Mouse (Mus musculus) left cerebral cortex, postnatal 25 days (tissue): ENCODE results near the gene Dnajb13. TPM values are rescaled to one million over a fixed set of nuclear protein-coding genes. Genes with fewer than 3 reads are reported as not detected.

Experiments
- DNase-seq, 2 experiments: peaks; one replicate each; pipeline ENCODE4 v3.0.0; 2022; ENCODE audit warnings: low spot score in 2 of 2, mixed read lengths in 1 of 2
- intact Hi-C: fragments of 180-260 bp; cut with DNase I; formaldehyde crosslinking; loops from one replicate; pipeline ENCODE4 v1.15.1; 2025
- total RNA-seq, 2 experiments: library from RNA; stranded (reverse); gene quantifications; 2 replicates each; pipeline ENCODE4 v1.2.3; 2021

The Dnajb13 gene
- total RNA-seq, 2 experiments from 2014 or later: 0.25 to 0.60 TPM

DNA sequence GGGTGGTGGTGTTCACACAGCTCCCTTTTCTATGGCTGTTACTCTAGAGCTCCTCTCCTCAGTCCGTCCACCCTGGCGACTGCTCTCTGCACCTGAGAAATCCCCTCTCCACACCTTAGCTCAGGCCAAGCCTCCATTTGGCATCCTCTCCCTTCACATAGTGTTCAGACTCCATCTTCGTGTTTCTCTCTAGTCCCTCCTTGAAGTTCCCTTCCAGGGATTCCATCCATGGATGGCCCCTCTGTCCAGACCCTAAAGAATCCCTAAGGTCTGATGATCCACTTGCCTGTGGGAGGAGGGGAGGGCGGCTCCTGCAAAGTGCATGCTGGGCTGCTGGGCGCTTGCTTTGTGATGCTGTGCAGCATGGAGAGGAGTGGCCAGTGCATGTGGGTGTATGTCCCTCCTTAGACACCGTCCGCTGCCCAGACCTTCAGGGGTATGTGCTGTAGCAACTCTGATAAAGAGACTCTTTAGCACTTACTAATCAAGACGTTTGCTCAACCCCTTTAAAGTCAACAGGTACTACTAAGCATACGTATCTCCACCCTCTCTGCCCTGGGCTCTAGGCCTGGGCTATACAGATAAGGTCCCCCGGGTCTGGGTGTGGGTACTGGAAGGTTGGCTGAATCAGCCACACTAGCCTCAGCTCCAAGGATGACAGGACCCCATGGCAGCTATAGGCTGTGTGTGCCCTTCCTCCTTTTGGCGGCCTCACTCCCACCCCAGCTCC lies 47.8 kb downstream of the Dnajb13 start:
- DNase-seq: no peak
- intact Hi-C loops: no loop called here

DNA sequence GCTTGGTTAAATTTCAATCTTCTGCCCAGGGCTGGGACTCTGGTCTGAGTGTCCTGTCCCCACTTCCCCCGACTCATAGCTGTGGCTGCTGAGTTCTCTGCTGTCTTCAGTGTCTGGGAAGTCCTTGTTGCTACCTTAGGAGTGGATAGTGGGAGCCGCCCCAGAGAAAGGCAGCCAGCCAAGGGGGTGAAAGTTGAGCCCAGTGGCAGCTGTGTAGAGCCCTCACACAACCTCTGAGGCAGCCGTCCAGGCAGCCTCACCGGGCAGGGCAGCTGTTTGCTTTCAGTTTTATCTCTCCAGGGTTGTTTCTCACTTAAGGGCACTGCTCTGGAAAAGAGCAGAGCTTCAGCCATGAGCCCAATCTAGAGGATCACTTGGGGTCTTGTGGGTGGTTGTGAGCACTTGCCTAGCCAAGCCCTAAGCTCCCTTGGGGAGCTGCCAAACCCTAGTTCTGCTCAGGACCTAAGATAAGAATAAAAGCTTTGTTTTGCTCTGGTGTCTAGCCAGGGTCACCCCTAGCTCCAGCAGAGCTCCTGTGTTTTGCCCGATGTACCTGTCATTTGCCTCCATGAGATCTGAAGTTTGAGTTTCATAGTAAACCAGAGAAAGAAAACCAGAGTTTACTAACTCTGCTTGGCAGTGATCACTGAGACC lies 49.0 kb downstream of the Dnajb13 start:
- intact Hi-C loops: no loop called here
- DNase-seq: no peak

DNA sequence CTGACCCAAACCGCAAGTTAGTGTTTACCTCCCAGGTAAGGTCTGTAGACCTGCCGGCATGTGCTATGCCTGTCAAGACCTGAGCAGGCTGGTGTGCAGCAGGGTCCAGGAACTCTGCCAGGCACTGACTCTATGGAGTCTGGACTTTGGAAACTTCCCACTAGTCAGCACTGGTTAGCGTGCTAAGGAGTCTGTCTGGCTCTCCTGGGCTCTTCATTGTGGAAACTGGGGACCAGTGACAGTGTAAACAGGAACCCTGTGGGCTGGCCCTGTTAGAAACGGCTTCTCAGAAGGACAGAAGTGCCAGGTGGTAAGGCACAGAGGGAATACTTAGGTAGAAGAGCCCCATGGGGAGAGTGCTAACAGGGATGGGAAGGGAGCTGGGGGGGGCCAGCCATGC lies 49.5 kb downstream of the Dnajb13 start:
- DNase-seq: no peak
- intact Hi-C loops: no loop called here

DNA sequence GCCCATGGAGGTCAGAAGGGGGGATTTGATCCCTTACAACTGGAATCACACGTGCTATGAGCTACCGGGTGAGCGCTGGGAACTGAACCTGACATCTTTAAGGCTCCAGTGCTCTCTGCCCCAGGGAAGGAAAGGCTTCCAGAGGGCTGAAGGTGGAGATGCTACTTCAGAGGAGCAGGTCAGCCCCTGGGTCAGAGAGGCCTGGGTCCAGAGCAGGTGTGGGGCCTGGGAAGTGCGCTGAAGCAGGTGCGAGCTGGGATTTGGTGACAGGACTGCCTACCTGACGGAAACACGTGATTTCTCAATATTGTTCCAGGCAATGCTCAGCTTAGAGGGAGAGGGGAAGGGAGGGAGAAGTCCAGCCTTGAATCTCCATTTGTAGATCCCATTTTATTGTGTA lies 50.5 kb downstream of the Dnajb13 start:
- intact Hi-C loops: no loop called here
- no peak for DNase-seq

DNA sequence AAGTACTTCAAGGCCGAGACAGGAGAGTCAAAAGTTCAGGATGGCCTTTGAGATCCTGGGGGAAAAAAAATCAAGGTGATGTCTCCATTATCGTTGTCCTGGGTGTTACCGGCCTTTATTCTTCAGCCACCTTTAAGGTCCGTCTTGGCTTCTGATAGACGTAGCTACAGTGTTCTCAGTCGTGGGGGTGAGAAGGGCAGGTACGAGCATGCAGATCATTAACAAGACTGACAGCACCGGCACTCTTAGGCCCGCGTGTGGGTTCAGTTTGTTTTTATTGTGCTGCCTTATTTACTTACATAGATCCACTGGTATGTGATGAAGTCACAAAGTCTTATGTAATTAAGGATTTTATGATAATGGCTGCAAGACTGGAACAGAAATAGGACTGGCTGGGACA lies 51.0 kb downstream of the Dnajb13 start:
- intact Hi-C loops: no loop called here
- DNase-seq: no peak

DNA sequence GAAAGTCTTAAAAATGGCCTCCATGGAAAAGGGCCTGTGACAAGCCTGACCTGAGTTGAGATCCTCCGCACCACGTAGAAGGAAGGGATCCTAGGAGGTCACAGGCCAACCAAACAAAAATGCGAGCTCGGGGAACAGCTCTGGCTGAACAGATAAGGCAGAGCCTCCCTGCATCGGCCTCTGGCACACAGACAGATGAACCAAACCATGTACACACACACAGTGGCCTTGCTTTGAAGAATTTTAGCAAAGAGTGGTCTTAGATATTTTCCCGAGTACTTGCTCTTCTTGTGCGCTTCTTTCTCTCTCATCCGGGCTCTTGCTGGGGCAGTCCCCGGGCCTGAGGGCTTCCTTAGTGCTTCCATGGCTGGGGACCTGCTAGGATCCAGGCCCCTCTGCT lies 51.6 kb downstream of the Dnajb13 start:
- no peak for DNase-seq
- intact Hi-C loops: no loop called here

DNA sequence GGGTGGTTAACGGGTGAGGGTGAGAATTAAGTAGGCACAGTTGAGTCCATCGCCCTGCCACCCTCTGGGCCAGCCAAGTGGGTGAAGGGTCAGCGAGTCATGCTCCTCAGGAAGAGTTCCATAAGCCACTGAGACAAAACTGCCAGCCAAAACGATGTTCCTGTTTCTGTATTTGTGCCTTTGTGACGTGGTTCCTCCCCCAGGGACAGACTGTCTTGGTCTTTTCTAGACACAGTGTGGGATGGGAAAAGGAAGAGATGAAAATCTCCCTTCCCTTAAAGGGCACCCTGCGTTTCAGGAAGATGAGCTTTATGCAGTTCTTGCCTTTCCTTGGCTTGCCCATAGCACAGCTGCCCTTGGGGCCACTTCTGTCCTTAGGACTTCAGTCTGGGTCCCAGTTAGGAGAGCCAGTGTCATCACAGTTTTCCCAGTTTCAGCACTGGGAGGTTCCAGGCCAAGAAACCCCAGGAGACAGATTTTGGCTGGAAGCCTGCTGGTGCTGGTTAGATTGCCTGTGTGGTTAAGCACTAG lies 53.1 kb downstream of the Dnajb13 start:
- DNase-seq: peak; percentile 59 to 94
- intact Hi-C loops: no loop called here

DNA sequence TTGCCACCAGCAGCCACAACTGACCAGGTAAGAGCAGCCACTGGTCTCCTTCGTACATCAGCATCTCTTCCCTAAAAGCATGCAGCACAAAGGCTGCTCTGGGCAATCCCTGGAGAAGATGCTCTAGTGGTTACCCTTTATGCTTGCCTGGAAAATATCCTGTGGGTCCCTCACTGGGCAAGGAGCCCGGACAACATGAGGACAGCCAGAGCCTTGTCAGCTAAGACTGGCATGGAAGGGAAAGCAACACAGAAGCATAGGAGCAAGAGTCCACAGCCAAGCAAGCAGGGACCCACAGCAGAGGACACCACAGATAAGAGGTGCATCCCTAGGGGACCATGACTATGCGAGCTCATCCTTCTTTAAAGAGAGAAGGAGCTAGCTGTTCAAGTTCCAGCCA lies 54.9 kb downstream of the Dnajb13 start:
- intact Hi-C loops: no loop called here
- no peak for DNase-seq

DNA sequence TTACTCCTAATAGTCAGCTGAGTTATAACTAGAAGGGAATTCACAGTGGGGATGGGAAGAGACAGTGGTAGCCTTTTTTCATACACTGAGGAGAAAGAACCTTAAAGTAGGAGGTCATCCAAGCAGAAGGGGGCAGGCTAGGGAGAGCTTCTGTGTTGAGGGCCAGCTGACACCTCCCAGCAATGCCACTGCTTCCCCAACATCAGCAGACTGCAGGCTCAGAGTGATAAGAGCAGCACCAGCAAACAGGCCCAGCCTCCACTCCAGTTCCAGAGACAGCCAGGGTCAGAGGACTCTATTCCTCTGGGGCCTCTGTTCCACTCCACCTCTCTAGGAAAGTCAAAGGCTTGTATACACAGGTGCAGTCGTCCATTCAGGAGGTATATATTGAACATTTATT lies 56.6 kb downstream of the Dnajb13 start:
- DNase-seq: no peak
- intact Hi-C loops: no loop called here

Other genes with a start within 250 kb of the Dnajb13 start
- gene P4ha3, start 229.4 kb downstream of the Dnajb13 start, total RNA-seq: 1 to 10 TPM; 6.0 TPM
- gene C2cd3, start 142.7 kb downstream of the Dnajb13 start, total RNA-seq: 10 to 100 TPM; 20.4 to 21.5 TPM
- gene Ppme1, start 142.7 kb downstream of the Dnajb13 start, total RNA-seq: 100 to 1,000 TPM; 202 to 218 TPM
- gene Ucp3, start 42.0 kb downstream of the Dnajb13 start, total RNA-seq: 1 to 10 TPM; 2.4 to 2.5 TPM
- gene Ucp2, start 21.6 kb downstream of the Dnajb13 start, total RNA-seq: 10 to 100 TPM; 77.1 to 78.9 TPM
- gene Coa4, start 22.1 kb upstream of the Dnajb13 start, total RNA-seq: 10 to 100 TPM; 10.2 to 11.2 TPM
- 100 to 1,000 TPM; 394 to 433 TPM for gene Rab6a, start 92.5 kb upstream of the Dnajb13 start, total RNA-seq
- 10 to 100 TPM; 64.9 to 66.2 TPM for gene Mrpl48, start 93.3 kb upstream of the Dnajb13 start, total RNA-seq
- 100 to 1,000 TPM; 111 to 128 TPM for gene Plekhb1, start 147.5 kb upstream of the Dnajb13 start, total RNA-seq
- gene Fam168a, start 191.7 kb upstream of the Dnajb13 start, total RNA-seq: 100 to 1,000 TPM; 229 to 230 TPM